9 mouse cellular contexts compared by ENCODE assay signal in genomic region chr15:100762649-100763048, GRCm38 (mm10). TPM values are rescaled to one million over a fixed set of nuclear protein-coding genes. Genes with fewer than 3 reads are reported as not detected.
A peak's percentile ranks its signal among the peaks of the same experiment; 100 is the strongest.
DNase-seq lines count a peak whose midpoint lies in the region; ATAC-seq and TF ChIP-seq lines count a peak whose summit lies in the region.
"Had no signal": no experiment of that assay in that cellular context is flagged by ENCODE, and none has a peak within 500 bp of the region (broad histone marks: within the 10 kb centered on the region; RNA-seq: fewer than 3 reads in every experiment).

No protein-coding gene starts in this region.

- peak overlapping the region; percentile 66; the same call in 1 of the 2 replicates for H3K4me2 ChIP-seq in lung, postnatal 0 days (replicated peaks; ENCODE audit: low read depth, low read length)
- H3K4me2 ChIP-seq in limb, embryonic 12.5 days: peak overlapping the region; percentile 91
- peak overlapping the region; percentile 86; the same call in 1 of the 2 replicates for H3K4me2 ChIP-seq in stomach, postnatal 0 days (replicated peaks; ENCODE audit: low read depth)

- H3K9me3 ChIP-seq in lung, postnatal 0 days (ENCODE audit: low read length): no peaks in the 10 kb centered on the region
- H3K9me3 ChIP-seq in limb, embryonic 12.5 days: no peaks in the 10 kb centered on the region
- no peaks in the 10 kb centered on the region for H3K9me3 ChIP-seq in stomach, postnatal 0 days (ENCODE audit: control insufficient read depth, low read length)

- no peak for ATAC-seq in lung, postnatal 0 days
- no peak for ATAC-seq in limb, embryonic 12.5 days (ENCODE audit: insufficient number of reproducible peaks, insufficient read depth, low FRiP score, low TSS enrichment, low read depth)
- no peak for ATAC-seq in stomach, postnatal 0 days (ENCODE audit: low FRiP score, low TSS enrichment)

- intact Hi-C loops in gastrocnemius, postnatal 36 days (cut with DNase I): loop anchor here (5.0 to 10.0 kb wide), 2 partner anchors 80 to 342 kb away; no protein-coding TSS in a partner anchor

- no peak for TF ChIP-seq CTCF in cerebellum, adult 2 months (IDR thresholded peaks at IDR 0.05; ENCODE audit: borderline replicate concordance, insufficient read depth, low read depth, low read length)
- no peak for TF ChIP-seq CTCF in lung, postnatal 0 days (IDR thresholded peaks at IDR 0.05)
- no peak for TF ChIP-seq CTCF in stomach, postnatal 0 days (IDR thresholded peaks at IDR 0.05; ENCODE audit: low read depth)

- H3K36me3 ChIP-seq in lung, postnatal 0 days (ENCODE audit: insufficient read depth, low read length): no peaks in the 10 kb centered on the region
- H3K36me3 ChIP-seq in limb, embryonic 12.5 days: no peaks in the 10 kb centered on the region
- no peaks in the 10 kb centered on the region for H3K36me3 ChIP-seq in stomach, postnatal 0 days (ENCODE audit: control insufficient read depth, insufficient read depth, low read length)

- no peaks in the 10 kb centered on the region for H3K27me3 ChIP-seq in cerebellum, adult 2 months (ENCODE audit: control insufficient read depth, insufficient read depth, low read length)
- peaks cover 14% of the 10 kb centered on the region for H3K27me3 ChIP-seq in lung, postnatal 0 days (replicated peaks; ENCODE audit: insufficient read depth, low read length)
- peaks cover 8% of the 10 kb centered on the region; the same call in 1 of the 2 replicates for H3K27me3 ChIP-seq in limb, embryonic 12.5 days
- no peaks in the 10 kb centered on the region for H3K27me3 ChIP-seq in stomach, postnatal 0 days (ENCODE audit: control insufficient read depth, insufficient read depth, low read length)

- peak in 1 of 2 experiments; percentile 31 for DNase-seq in cerebellum, adult 2 months
- no peak for DNase-seq in cerebellum, adult 8-10 months
- DNase-seq in lung, postnatal 0 days (ENCODE audit: low spot score): no peak
- DNase-seq in lung, postnatal 14 days: no peak
- DNase-seq in stomach, postnatal 0 days (ENCODE audit: low spot score): no peak
- no peak for DNase-seq in gastrocnemius, postnatal 36 days
- no peak for DNase-seq in urinary bladder, postnatal 10 days (ENCODE audit: low spot score)
- DNase-seq: embryo, embryonic 11 days had no signal

- 15% methylated on average over 8 of the region's 8 CpGs for WGBS in cerebellum, adult 2 months
- WGBS in lung, postnatal 0 days: 28% methylated on average over 8 of the region's 8 CpGs
- 33% methylated on average over 8 of the region's 8 CpGs for WGBS in limb, embryonic 12.5 days
- 47% methylated on average over 8 of the region's 8 CpGs for WGBS in stomach, postnatal 0 days

- peak overlapping the region; percentile 58 for H3K4me3 ChIP-seq in cerebellum, adult 2 months (replicated peaks; ENCODE audit: insufficient read depth, low read depth, low read length)
- H3K4me3 ChIP-seq in lung, postnatal 0 days (ENCODE audit: low read depth, low read length): no peak overlapping the region
- H3K4me3 ChIP-seq in limb, embryonic 12.5 days (replicated peaks): peak overlapping the region; percentile 69
- H3K4me3 ChIP-seq in stomach, postnatal 0 days (ENCODE audit: low read depth, low read length): peak overlapping the region; percentile 52; the same call in 1 of the 2 replicates

- no peak overlapping the region for H3K27ac ChIP-seq in cerebellum, adult 2 months (ENCODE audit: insufficient read depth, low read length)
- no peak overlapping the region for H3K27ac ChIP-seq in lung, postnatal 0 days (ENCODE audit: low read length)
- no peak overlapping the region for H3K27ac ChIP-seq in limb, embryonic 12.5 days
- H3K27ac ChIP-seq in stomach, postnatal 0 days (replicated peaks): no peak overlapping the region

- H3K9ac ChIP-seq in lung, postnatal 0 days (replicated peaks; ENCODE audit: low read depth): no peak overlapping the region
- no peak overlapping the region for H3K9ac ChIP-seq in limb, embryonic 12.5 days (replicated peaks)
- no peak overlapping the region for H3K9ac ChIP-seq in stomach, postnatal 0 days (ENCODE audit: low read length)

- peaks cover 12% of the 10 kb centered on the region for H3K4me1 ChIP-seq in cerebellum, adult 2 months (ENCODE audit: control insufficient read depth, insufficient read depth, low read length)
- peaks cover 4% of the 10 kb centered on the region; the same call in 1 of the 2 replicates for H3K4me1 ChIP-seq in lung, postnatal 0 days (ENCODE audit: insufficient read depth, low read depth, low read length)
- peaks cover 24% of the 10 kb centered on the region for H3K4me1 ChIP-seq in limb, embryonic 12.5 days (replicated peaks)
- no peaks in the 10 kb centered on the region for H3K4me1 ChIP-seq in stomach, postnatal 0 days (replicated peaks; ENCODE audit: control insufficient read depth, insufficient read depth)

- TF ChIP-seq EP300 in lung, postnatal 0 days (IDR thresholded peaks at IDR 0.05): no peak
- TF ChIP-seq EP300 in stomach, postnatal 0 days (optimal IDR thresholded peaks at IDR 0.05): no peak

- TF ChIP-seq POLR2A in cerebellum, adult 2 months (IDR thresholded peaks at IDR 0.05; ENCODE audit: borderline replicate concordance, insufficient read depth, low read length): no peak

RNA-seq across cellular contexts. Expression of gene Slc4a8, which starts 1.1 kb away (rescaled TPM):
- 30.1 and 31.2 TPM in 2 replicates for polyA plus RNA-seq in cerebellum, adult 2 months (2012; rRNA removed)
- polyA plus RNA-seq in lung, postnatal 0 days (2015; fragmentation: Nextera tagmentation; extraction: Ambion mirVana): 3.9 and 5.5 TPM in 2 replicates
- polyA plus RNA-seq in limb, embryonic 12.5 days (2016; fragmentation: Nextera tagmentation; extraction: Ambion mirVana): 7.5 and 8.6 TPM in 2 replicates
- polyA plus RNA-seq in stomach, postnatal 0 days (2015; fragmentation: Nextera tagmentation; extraction: Ambion mirVana): 2.2 TPM in 2 replicates
- total RNA-seq in gastrocnemius, postnatal 36 days (2021): 1 to 10 TPM; 1.6 to 2.0 TPM

RNA-seq across cellular contexts. Expression of gene Galnt6, which starts 33.5 kb away (rescaled TPM):
- 9.0 and 13.1 TPM in 2 replicates for polyA plus RNA-seq in cerebellum, adult 2 months (2012; rRNA removed)
- 1.2 TPM in 2 replicates for polyA plus RNA-seq in lung, postnatal 0 days (2015; fragmentation: Nextera tagmentation; extraction: Ambion mirVana)
- 0.15 and 0.20 TPM in 2 replicates for polyA plus RNA-seq in limb, embryonic 12.5 days (2016; fragmentation: Nextera tagmentation; extraction: Ambion mirVana)
- 9.5 and 11.0 TPM in 2 replicates for polyA plus RNA-seq in stomach, postnatal 0 days (2015; fragmentation: Nextera tagmentation; extraction: Ambion mirVana)
- under 1 TPM; 0.17 to 0.20 TPM for total RNA-seq in gastrocnemius, postnatal 36 days (2021)
